Mouse (Mus musculus) limb, embryonic 14.5 days (tissue): ENCODE results near the gene Artn. TPM values are rescaled to one million over a fixed set of nuclear protein-coding genes. Genes with fewer than 3 reads are reported as not detected.

Source experiments
- ATAC-seq: fragments of 200-750 bp; cut with Nextera tagmentation; 2 replicates; pipeline ENCODE4 v1.8.0; 2017; ENCODE audit warnings: low read depth, moderate number of reproducible peaks, moderate TSS enrichment; ENCODE audit not compliant: low FRiP score
- DNase-seq: peaks from one replicate; pipeline ENCODE4 v3.0.0-alpha.2; 2015; ENCODE audit warnings: low spot score
- H3K27ac ChIP-seq: fragments of 300-500 bp; sonication (generic); replicated peaks from 2 replicates; pipeline ENCODE4 v1.5.1; 2014; ENCODE audit warnings: low read depth, mild to moderate bottlenecking, low read length, moderate library complexity, mixed read lengths
- H3K27me3 ChIP-seq: fragments of 300-500 bp; sonication (generic); 2 replicates; pipeline ENCODE4 v1.6.1; 2014; ENCODE audit warnings: low read length, mixed read lengths; ENCODE audit not compliant: control insufficient read depth, insufficient read depth
- H3K36me3 ChIP-seq: fragments of 300-500 bp; sonication (generic); 2 replicates; pipeline ENCODE4 v1.6.1; 2014; ENCODE audit warnings: mild to moderate bottlenecking, low read length, moderate library complexity, mixed read lengths; ENCODE audit not compliant: control insufficient read depth, insufficient read depth
- H3K4me1 ChIP-seq: fragments of 300-500 bp; sonication (generic); 2 replicates; pipeline ENCODE4 v1.6.1; 2014; ENCODE audit warnings: antibody characterized with exemption, low read length, mixed read lengths; ENCODE audit not compliant: control insufficient read depth, insufficient read depth
- H3K4me2 ChIP-seq: fragments of 300-500 bp; sonication (generic); replicated peaks from 2 replicates; pipeline ENCODE4 v1.6.1; 2014; ENCODE audit warnings: low read depth, mild to moderate bottlenecking, low read length, moderate library complexity; ENCODE audit not compliant: severe bottlenecking
- H3K4me3 ChIP-seq: fragments of 300-500 bp; sonication (generic); replicated peaks from 2 replicates; pipeline ENCODE4 v1.5.1; 2014; ENCODE audit warnings: low read length
- H3K9ac ChIP-seq: fragments of 300-500 bp; sonication (generic); 2 replicates; pipeline ENCODE4 v1.6.1; 2014; ENCODE audit warnings: mild to moderate bottlenecking, low read depth, low read length, moderate library complexity; ENCODE audit not compliant: severe bottlenecking
- H3K9me3 ChIP-seq: fragments of 300-500 bp; sonication (generic); 2 replicates; pipeline ENCODE4 v1.6.1; 2016; ENCODE audit warnings: low read length; ENCODE audit not compliant: control insufficient read depth
- POLR2A ChIP-seq: fragments of 200-500 bp; IDR thresholded peaks from 2 replicates; pipeline ENCODE4 v1.8.0; 2012; ENCODE audit warnings: inconsistent platforms, mild to moderate bottlenecking, moderate library complexity, borderline replicate concordance; ENCODE audit not compliant: insufficient read depth, insufficient read length; ENCODE audit errors: extremely low read depth
- WGBS: fragments of 180-500 bp; shearing (Covaris S2); extraction: QIAGEN DNeasy Blood & Tissue Kit; methylation state at CpG from one replicate; pipeline ENCODE4 v1.1.7; 2014; 5-methylcytosine and 5-hydroxymethylcytosine counted together
- polyA plus RNA-seq, 2 experiments: library from polyadenylated mRNA; depleted of rRNA in 1 of 2; stranded (reverse) in 1 of 2; unstranded in 1 of 2; fragments of >200 nt; fragmentation: Nextera tagmentation in 1 of 2; extraction: Ambion mirVana in 1 of 2; gene quantifications; 2 replicates each; pipeline versions ENCODE4 v1.2.1 to v1.2.3; 2012 to 2014

The Artn gene
- polyA plus RNA-seq, 2 experiments = 4.1 to 5.5 TPM

DNA sequence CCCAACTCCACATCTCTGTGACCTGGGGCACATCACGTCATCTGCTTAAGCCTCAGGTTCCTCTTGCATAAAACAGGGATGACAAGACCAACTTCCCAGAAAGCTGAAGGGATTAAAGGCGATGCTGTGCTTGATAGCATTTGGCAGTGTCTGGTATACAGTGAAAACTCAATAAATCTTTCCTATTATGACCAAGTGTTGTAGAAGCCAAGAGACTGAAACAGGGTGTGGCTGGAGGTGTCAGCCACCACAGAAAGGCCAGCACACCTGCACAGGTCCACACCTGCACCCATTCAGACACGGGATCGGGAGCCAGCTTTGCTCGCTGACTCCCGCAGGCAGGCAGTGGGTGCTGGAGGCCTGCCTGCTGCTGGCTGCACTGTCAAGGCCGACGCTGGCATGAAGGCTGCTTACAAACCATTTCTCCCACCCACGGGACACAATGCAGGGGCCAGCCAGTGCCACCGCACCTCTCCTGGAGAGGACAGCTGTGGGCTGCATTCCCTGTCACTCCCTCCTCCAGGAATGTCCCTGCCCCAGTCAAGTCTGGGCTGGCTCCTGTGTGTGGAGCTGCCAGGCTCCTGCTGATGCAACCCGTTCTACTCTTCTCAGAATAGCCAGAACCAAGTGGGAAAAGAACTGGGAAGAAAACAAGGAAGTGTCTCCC lies 17.2 kb upstream of the Artn start:
- no peaks in the 10 kb centered on the region for H3K9me3 ChIP-seq
- no peak overlapping the region for H3K27ac ChIP-seq

DNA sequence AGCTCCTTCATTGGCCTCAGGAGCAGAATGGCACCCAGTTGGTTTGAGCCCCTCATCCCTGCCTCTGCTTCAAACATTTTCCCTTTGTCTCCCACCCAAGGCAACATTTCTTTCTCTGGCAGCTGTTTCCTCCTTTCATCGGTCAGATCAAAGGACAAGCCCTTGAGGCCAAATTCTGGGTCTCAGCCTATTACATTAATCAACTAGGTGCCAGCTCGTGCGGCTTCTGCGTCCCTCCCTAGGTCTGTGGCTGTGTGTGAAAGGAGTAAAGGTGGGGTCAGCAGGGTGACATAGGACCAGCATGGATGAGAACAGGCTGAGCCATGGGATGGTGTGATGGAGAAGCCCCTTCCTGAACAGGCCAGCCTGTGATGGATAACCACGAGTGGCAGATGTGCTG lies 13.8 kb upstream of the Artn start:
- Histone ChIP-seq H3K9me3 (no peaks in the 10 kb centered on the region), H3K9ac (no peak overlapping the region), H3K27me3 (no peaks in the 10 kb centered on the region), H3K4me2 (no peak overlapping the region), H3K4me1 (peaks cover 7% of the 10 kb centered on the region; the same call in 1 of the 2 replicates), H3K36me3 (peaks cover 25% of the 10 kb centered on the region), H3K4me3 (no peak overlapping the region), H3K27ac (no peak overlapping the region)
- DNase-seq (no peak), ATAC-seq (no peak)
- WGBS = 19% methylated on average over 5 of the region's 5 CpGs
- no peak for TF ChIP-seq POLR2A

More for the DNA sequence above, 17.2 kb upstream of the Artn start:
- H3K4me1 ChIP-seq = peaks cover 7% of the 10 kb centered on the region; the same call in 1 of the 2 replicates
- TF ChIP-seq POLR2A = no peak
- no peak overlapping the region for H3K4me3 ChIP-seq
- no peak for ATAC-seq
- H3K4me2 ChIP-seq = no peak overlapping the region
- H3K27me3 ChIP-seq = no peaks in the 10 kb centered on the region
- H3K9ac ChIP-seq = no peak overlapping the region
- 68% methylated on average over 11 of the region's 11 CpGs for WGBS
- peaks cover 10% of the 10 kb centered on the region for H3K36me3 ChIP-seq
- no peak for DNase-seq

DNA sequence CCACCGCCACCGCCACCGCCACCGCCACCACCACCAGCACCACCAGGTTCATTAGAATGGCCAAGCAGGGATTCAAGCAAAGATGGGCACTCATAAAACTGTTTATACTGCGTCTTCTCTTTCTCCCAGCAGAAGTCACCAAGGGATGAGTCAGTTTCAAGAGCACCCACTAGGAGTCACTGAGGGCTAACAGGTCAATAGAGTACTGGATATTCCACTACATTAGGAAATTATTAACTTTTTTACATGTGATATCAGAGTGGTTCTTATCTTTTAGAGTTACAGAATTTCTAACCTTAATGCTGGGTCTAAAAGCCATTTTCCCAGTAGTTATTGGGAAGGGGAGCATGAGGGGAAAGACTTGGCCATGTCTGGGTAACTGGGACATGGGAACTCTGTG lies 7.4 kb upstream of the Artn start:
- Histone ChIP-seq H3K9me3 (no peaks in the 10 kb centered on the region), H3K4me2 (no peak overlapping the region), H3K4me1 (no peaks in the 10 kb centered on the region), H3K27me3 (no peaks in the 10 kb centered on the region), H3K9ac (no peak overlapping the region), H3K27ac (no peak overlapping the region), H3K36me3 (peaks cover 35% of the 10 kb centered on the region), H3K4me3 (no peak overlapping the region)
- 96% methylated on average over 5 of the region's 5 CpGs for WGBS
- ATAC-seq (no peak), DNase-seq (no peak)
- no peak for TF ChIP-seq POLR2A

DNA sequence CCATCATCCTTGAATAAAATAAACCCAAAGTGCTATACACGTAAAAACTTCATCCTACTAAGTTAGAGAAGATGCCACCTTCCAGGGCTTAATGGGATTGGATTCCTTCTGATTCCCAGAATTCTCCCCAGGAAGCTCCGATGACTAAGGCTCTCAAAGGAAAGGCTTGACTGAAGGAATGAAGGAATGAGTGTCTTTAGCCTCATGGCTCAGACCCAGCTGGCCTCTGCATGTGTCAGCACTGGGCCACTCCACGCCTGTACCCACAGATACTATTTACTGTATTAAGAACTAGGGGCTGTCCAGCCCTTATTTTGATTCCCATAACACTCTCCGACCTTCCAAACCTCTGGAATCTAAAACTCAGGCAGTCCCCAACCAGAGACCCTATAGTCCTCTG lies 4.5 kb upstream of the Artn start:
- 0 out of 2 replicates have a peak, but pooled peaks cover 1% of the 10 kb centered on the region for H3K4me1 ChIP-seq
- no peaks in the 10 kb centered on the region for H3K9me3 ChIP-seq
- no peaks in the 10 kb centered on the region for H3K27me3 ChIP-seq
- no peak for ATAC-seq
- H3K36me3 ChIP-seq = peaks cover 19% of the 10 kb centered on the region
- no peak overlapping the region for H3K27ac ChIP-seq
- 89% methylated on average over 4 of the region's 4 CpGs for WGBS
- TF ChIP-seq POLR2A = no peak
- DNase-seq = no peak
- H3K4me2 ChIP-seq = no peak overlapping the region
- H3K4me3 ChIP-seq = no peak overlapping the region
- H3K9ac ChIP-seq = no peak overlapping the region

DNA sequence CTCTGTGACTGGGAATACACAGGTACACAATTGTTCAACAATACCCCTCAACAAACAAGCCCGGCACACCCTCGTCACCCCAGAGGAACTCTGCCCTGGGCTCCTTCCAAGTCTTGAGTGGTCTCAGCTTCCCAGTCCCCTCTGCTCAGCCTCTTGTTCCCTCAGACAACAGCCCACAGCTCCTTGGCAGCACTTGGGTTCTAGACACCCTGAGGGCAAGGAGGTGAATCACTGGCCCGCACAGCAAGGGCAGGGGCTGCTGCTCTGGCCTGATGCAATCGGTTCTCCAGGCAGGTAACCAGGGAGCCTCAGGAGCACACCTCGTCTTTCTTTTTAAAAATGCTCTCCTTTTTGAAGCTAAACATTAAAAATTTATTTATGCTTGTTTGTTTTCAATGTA lies 3.7 kb upstream of the Artn start:
- TF ChIP-seq POLR2A = no peak
- Histone ChIP-seq H3K4me2 (no peak overlapping the region), H3K9me3 (no peaks in the 10 kb centered on the region), H3K9ac (no peak overlapping the region), H3K36me3 (peaks cover 17% of the 10 kb centered on the region), H3K4me1 (peaks cover 8% of the 10 kb centered on the region; the same call in 1 of the 2 replicates), H3K27me3 (no peaks in the 10 kb centered on the region), H3K4me3 (no peak overlapping the region), H3K27ac (no peak overlapping the region)
- DNase-seq (no peak), ATAC-seq (no peak)
- 85% methylated on average over 5 of the region's 5 CpGs for WGBS
